Mouse (Mus musculus): ENCODE results near the gene Nol8. TPM values are rescaled to one million over a fixed set of nuclear protein-coding genes. Genes with fewer than 3 reads are reported as not detected.

Nol8 gene
- total RNA-seq, 1 experiment = 41.1 TPM

DNA sequence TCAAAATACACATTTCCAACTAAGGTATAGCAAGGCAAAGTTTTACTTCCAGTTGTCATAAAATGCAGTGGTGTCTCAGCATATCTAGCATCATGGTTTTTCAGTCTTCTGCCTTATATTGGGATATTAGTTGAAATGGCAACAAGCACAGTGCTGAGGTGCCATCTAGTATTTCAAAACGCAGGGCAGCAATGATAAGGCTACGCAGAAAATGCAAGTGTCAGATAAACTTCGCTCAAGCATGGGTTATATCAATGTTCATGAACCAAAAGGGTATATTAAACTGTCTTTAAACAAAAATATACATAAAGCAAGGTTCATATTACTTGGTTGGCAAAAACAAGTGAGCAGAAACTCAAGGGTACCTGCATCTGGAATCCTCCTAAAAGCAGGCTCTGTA is 35.9 kb upstream of the Nol8 start:
- in situ Hi-C loops (cut with MboI; ENCODE audit: low sequenced_read_pairs in 2 of 2, unreplicated experiment in 2 of 2) = no loop called here
- no peak for DNase-seq (ENCODE audit: low read depth, low spot score)
- TF ChIP-seq ZC3H11A (IDR thresholded peaks at IDR 0.05; ENCODE audit: borderline replicate concordance, low read depth, low read length) (no peak), ZNF384 (IDR thresholded peaks at IDR 0.05; ENCODE audit: low read depth, low read length) (no peak), HCFC1 (IDR thresholded peaks at IDR 0.05; ENCODE audit: borderline replicate concordance, insufficient read depth, low read length) (no peak), CHD2 (IDR thresholded peaks at IDR 0.05; ENCODE audit: low read depth, low read length) (no peak), MAFK (IDR thresholded peaks at IDR 0.05; ENCODE audit: insufficient read depth, low read depth, low read length) (no peak)

DNA sequence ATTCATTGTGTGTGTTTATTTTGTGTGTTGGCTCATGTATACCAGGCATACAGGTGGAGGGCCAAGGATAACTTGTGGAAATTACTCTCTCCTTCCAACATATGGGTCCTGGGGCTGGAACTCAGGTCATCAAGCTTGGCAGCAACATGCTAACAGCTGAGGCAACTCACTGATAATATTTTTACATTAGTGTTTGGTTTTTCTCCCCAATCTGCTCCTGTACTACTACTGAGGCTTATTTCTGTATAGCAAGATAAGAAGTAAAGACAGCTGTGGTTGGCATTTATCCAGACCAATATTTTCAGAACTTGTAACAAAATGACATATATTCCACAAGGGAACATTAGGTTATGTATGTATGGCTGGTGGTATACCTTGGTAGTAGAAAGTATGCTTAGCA is 34.5 kb upstream of the Nol8 start:
- no peak for DNase-seq (ENCODE audit: low read depth, low spot score)
- Histone ChIP-seq H3K4me1 (ENCODE audit: control insufficient read depth in 2 of 2, insufficient read depth in 2 of 2, low read length in 2 of 2, poor library complexity in 1 of 2) (peaks cover 0 to 2% of the 10 kb centered on the region in 2 experiments; a peak in 1 of 4 replicates), H3K9me3 (ENCODE audit: control insufficient read depth, insufficient read depth, low read depth, low read length) (no peaks in the 10 kb centered on the region), H3K9ac (ENCODE audit: insufficient read depth, low read depth, low read length, poor library complexity, severe bottlenecking) (no peak overlapping the region), H3K36me3 (ENCODE audit: control insufficient read depth, insufficient read depth, low read length, poor library complexity, severe bottlenecking) (no peaks in the 10 kb centered on the region), H3K4me3 (ENCODE audit: insufficient read depth in 1 of 2, low read depth in 1 of 2, low read length in 2 of 2, poor library complexity in 1 of 2, severe bottlenecking in 1 of 2) (no peak overlapping the region), H3K27ac (ENCODE audit: insufficient read depth, low read depth, low read length, poor library complexity, severe bottlenecking) (no peak overlapping the region)
- TF ChIP-seq CHD2 (IDR thresholded peaks at IDR 0.05; ENCODE audit: low read depth, low read length) (no peak), ZNF384 (IDR thresholded peaks at IDR 0.05; ENCODE audit: low read depth, low read length) (no peak), HCFC1 (IDR thresholded peaks at IDR 0.05; ENCODE audit: borderline replicate concordance, insufficient read depth, low read length) (no peak), MAFK (IDR thresholded peaks at IDR 0.05; ENCODE audit: insufficient read depth, low read depth, low read length) (no peak), ZC3H11A (IDR thresholded peaks at IDR 0.05; ENCODE audit: borderline replicate concordance, low read depth, low read length) (no peak)
- in situ Hi-C loops (cut with MboI; ENCODE audit: low sequenced_read_pairs in 2 of 2, unreplicated experiment in 2 of 2) = no loop called here

More for the DNA sequence above, 35.9 kb upstream of the Nol8 start:
- Histone ChIP-seq H3K27ac (ENCODE audit: insufficient read depth, low read depth, low read length, poor library complexity, severe bottlenecking) (no peak overlapping the region), H3K36me3 (ENCODE audit: control insufficient read depth, insufficient read depth, low read length, poor library complexity, severe bottlenecking) (no peaks in the 10 kb centered on the region), H3K9me3 (ENCODE audit: control insufficient read depth, insufficient read depth, low read depth, low read length) (no peaks in the 10 kb centered on the region), H3K4me3 (ENCODE audit: insufficient read depth in 1 of 2, low read depth in 1 of 2, low read length in 2 of 2, poor library complexity in 1 of 2, severe bottlenecking in 1 of 2) (no peak overlapping the region), H3K9ac (ENCODE audit: insufficient read depth, low read depth, low read length, poor library complexity, severe bottlenecking) (no peak overlapping the region), H3K4me1 (ENCODE audit: control insufficient read depth in 2 of 2, insufficient read depth in 2 of 2, low read length in 2 of 2, poor library complexity in 1 of 2) (peaks cover 0 to 2% of the 10 kb centered on the region in 2 experiments; a peak in 1 of 4 replicates)

DNA sequence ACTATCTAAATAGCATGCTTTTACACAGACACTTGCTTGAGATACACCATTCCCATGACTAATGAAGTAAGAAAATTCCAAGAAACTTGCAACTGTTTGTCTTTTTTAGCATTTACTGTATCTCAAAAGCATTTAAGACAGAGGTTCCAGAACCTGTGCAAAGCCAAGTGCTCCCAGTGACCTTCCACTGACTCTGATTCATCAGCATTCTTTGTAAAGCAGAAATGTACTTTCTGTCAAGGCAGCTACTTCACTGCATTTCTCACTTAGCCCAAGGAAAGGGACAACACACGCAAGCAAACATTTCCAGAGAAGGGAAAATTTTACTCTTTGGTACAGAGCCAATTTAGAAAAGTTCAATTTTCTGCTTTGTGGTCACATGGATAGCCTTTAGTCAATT is 29.7 kb upstream of the Nol8 start:
- H3K4me3 ChIP-seq (ENCODE audit: insufficient read depth in 1 of 2, low read depth in 1 of 2, low read length in 2 of 2, poor library complexity in 1 of 2, severe bottlenecking in 1 of 2) = no peak overlapping the region
- no peaks in the 10 kb centered on the region for H3K36me3 ChIP-seq (ENCODE audit: control insufficient read depth, insufficient read depth, low read length, poor library complexity, severe bottlenecking)
- H3K4me1 ChIP-seq (ENCODE audit: control insufficient read depth in 2 of 2, insufficient read depth in 2 of 2, low read length in 2 of 2, poor library complexity in 1 of 2) = peaks cover 0 to 2% of the 10 kb centered on the region in 2 experiments; a peak in 1 of 4 replicates
- DNase-seq (ENCODE audit: low read depth, low spot score) = no peak
- TF ChIP-seq MAFK (IDR thresholded peaks at IDR 0.05; ENCODE audit: insufficient read depth, low read depth, low read length) (no peak), ZC3H11A (IDR thresholded peaks at IDR 0.05; ENCODE audit: borderline replicate concordance, low read depth, low read length) (no peak), HCFC1 (IDR thresholded peaks at IDR 0.05; ENCODE audit: borderline replicate concordance, insufficient read depth, low read length) (no peak), ZNF384 (IDR thresholded peaks at IDR 0.05; ENCODE audit: low read depth, low read length) (no peak), CHD2 (IDR thresholded peaks at IDR 0.05; ENCODE audit: low read depth, low read length) (no peak)
- no peak overlapping the region for H3K9ac ChIP-seq (ENCODE audit: insufficient read depth, low read depth, low read length, poor library complexity, severe bottlenecking)
- in situ Hi-C loops (cut with MboI; ENCODE audit: low sequenced_read_pairs in 2 of 2, unreplicated experiment in 2 of 2) = no loop called here
- H3K9me3 ChIP-seq (ENCODE audit: control insufficient read depth, insufficient read depth, low read depth, low read length) = no peaks in the 10 kb centered on the region
- H3K27ac ChIP-seq (ENCODE audit: insufficient read depth, low read depth, low read length, poor library complexity, severe bottlenecking) = no peak overlapping the region

DNA sequence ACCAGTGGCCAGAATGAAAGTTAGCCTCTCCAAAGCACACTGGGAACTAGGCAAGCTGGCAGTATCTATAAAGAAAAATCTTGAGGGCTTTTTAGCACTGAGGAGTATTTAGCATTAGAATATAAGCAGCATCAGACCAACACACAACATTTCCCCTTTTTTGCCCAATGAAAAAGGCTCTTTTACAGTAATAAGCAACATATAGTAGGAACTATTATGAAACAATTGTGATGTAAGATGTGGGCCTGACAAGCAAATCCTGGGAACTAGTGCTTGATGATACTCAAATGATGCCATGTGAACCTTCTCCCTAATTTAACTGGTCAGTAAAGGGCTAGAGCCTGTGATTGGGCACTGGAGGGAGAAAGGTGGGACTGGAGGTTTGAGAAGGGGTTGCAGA is 24.7 kb upstream of the Nol8 start:
- DNase-seq (ENCODE audit: low read depth, low spot score) = no peak
- Histone ChIP-seq H3K36me3 (ENCODE audit: control insufficient read depth, insufficient read depth, low read length, poor library complexity, severe bottlenecking) (no peaks in the 10 kb centered on the region), H3K4me1 (ENCODE audit: control insufficient read depth in 2 of 2, insufficient read depth in 2 of 2, low read length in 2 of 2, poor library complexity in 1 of 2) (no peaks in the 10 kb centered on the region), H3K27ac (ENCODE audit: insufficient read depth, low read depth, low read length, poor library complexity, severe bottlenecking) (no peak overlapping the region), H3K4me3 (ENCODE audit: insufficient read depth in 1 of 2, low read depth in 1 of 2, low read length in 2 of 2, poor library complexity in 1 of 2, severe bottlenecking in 1 of 2) (no peak overlapping the region), H3K9ac (ENCODE audit: insufficient read depth, low read depth, low read length, poor library complexity, severe bottlenecking) (no peak overlapping the region), H3K9me3 (ENCODE audit: control insufficient read depth, insufficient read depth, low read depth, low read length) (no peaks in the 10 kb centered on the region)
- TF ChIP-seq ZC3H11A (IDR thresholded peaks at IDR 0.05; ENCODE audit: borderline replicate concordance, low read depth, low read length) = no peak
- no peak for TF ChIP-seq MAFK (IDR thresholded peaks at IDR 0.05; ENCODE audit: insufficient read depth, low read depth, low read length)
- TF ChIP-seq HCFC1 (IDR thresholded peaks at IDR 0.05; ENCODE audit: borderline replicate concordance, insufficient read depth, low read length) = no peak
- no peak for TF ChIP-seq ZNF384 (IDR thresholded peaks at IDR 0.05; ENCODE audit: low read depth, low read length)
- TF ChIP-seq CHD2 (IDR thresholded peaks at IDR 0.05; ENCODE audit: low read depth, low read length) = no peak
- in situ Hi-C loops (cut with MboI; ENCODE audit: low sequenced_read_pairs in 2 of 2, unreplicated experiment in 2 of 2) = no loop called here

DNA sequence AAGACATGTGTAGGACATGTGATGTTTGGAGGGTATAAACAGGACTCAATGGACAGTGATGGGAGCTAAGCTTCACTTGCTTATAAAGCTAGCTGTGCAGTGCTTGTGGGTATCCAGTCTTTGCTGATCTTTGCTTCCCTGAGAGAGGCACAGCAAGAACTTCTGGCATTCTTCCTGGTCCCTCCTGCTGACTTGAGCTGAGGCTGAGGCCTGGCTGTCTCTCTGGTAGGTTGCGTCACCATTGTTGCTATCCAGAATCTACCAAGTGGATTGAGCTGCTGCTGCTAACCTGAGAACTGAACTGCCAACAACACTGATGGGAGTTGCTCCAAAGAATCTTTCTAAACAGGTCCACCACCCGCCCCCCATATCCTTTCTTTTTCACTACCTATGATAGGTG is 23.8 kb upstream of the Nol8 start:
- Histone ChIP-seq H3K4me1 (ENCODE audit: control insufficient read depth in 2 of 2, insufficient read depth in 2 of 2, low read length in 2 of 2, poor library complexity in 1 of 2) (no peaks in the 10 kb centered on the region), H3K9me3 (ENCODE audit: control insufficient read depth, insufficient read depth, low read depth, low read length) (no peaks in the 10 kb centered on the region), H3K27ac (ENCODE audit: insufficient read depth, low read depth, low read length, poor library complexity, severe bottlenecking) (no peak overlapping the region), H3K4me3 (ENCODE audit: insufficient read depth in 1 of 2, low read depth in 1 of 2, low read length in 2 of 2, poor library complexity in 1 of 2, severe bottlenecking in 1 of 2) (no peak overlapping the region), H3K9ac (ENCODE audit: insufficient read depth, low read depth, low read length, poor library complexity, severe bottlenecking) (no peak overlapping the region), H3K36me3 (ENCODE audit: control insufficient read depth, insufficient read depth, low read length, poor library complexity, severe bottlenecking) (no peaks in the 10 kb centered on the region)
- TF ChIP-seq ZC3H11A (IDR thresholded peaks at IDR 0.05; ENCODE audit: borderline replicate concordance, low read depth, low read length) = no peak
- TF ChIP-seq CHD2 (IDR thresholded peaks at IDR 0.05; ENCODE audit: low read depth, low read length) = no peak
- TF ChIP-seq MAFK (IDR thresholded peaks at IDR 0.05; ENCODE audit: insufficient read depth, low read depth, low read length) = no peak
- no peak for TF ChIP-seq HCFC1 (IDR thresholded peaks at IDR 0.05; ENCODE audit: borderline replicate concordance, insufficient read depth, low read length)
- DNase-seq (ENCODE audit: low read depth, low spot score) = no peak
- in situ Hi-C loops (cut with MboI; ENCODE audit: low sequenced_read_pairs in 2 of 2, unreplicated experiment in 2 of 2) = no loop called here
